ENCODE assay signal across 25 mouse cellular contexts in genomic region chr5:36878801-36879200, GRCm38 (mm10). TPM values are rescaled to one million over a fixed set of nuclear protein-coding genes. Genes with fewer than 3 reads are reported as not detected.
DNase-seq lines count a peak whose midpoint lies in the region; ATAC-seq lines count a peak whose summit lies in the region.
"Had no signal": no experiment of that assay in that cellular context is flagged by ENCODE, and none has a peak within 500 bp of the region (broad histone marks: within the 10 kb centered on the region; RNA-seq: fewer than 3 reads in every experiment).

No protein-coding gene starts in this region.

- H3K27me3 ChIP-seq in forebrain, embryonic 16.5 days (replicated peaks; ENCODE audit: control insufficient read depth, insufficient read depth, low read length), result 0 out of 2 replicates have a peak, but pooled peaks cover 3% of the 10 kb centered on the region
- H3K27me3 ChIP-seq: intestine, embryonic 15.5 days had no signal

- H3K4me3 ChIP-seq in forebrain, embryonic 16.5 days (replicated peaks; ENCODE audit: low read length), result no peak overlapping the region
- H3K4me3 ChIP-seq: forebrain, embryonic 10.5 days; heart, embryonic 12.5 days; heart, embryonic 15.5 days; hindbrain, embryonic 10.5 days; hindbrain, embryonic 13.5 days; intestine, embryonic 15.5 days had no signal

- H3K36me3 ChIP-seq in forebrain, embryonic 16.5 days (ENCODE audit: control insufficient read depth, insufficient read depth), result no peaks in the 10 kb centered on the region
- H3K36me3 ChIP-seq: forebrain, embryonic 10.5 days; G1E; heart, embryonic 12.5 days; heart, embryonic 15.5 days; hindbrain, embryonic 10.5 days; hindbrain, embryonic 13.5 days; intestine, embryonic 15.5 days had no signal

- no peaks in the 10 kb centered on the region; the same call in 1 of the 2 replicates for H3K4me1 ChIP-seq in forebrain, embryonic 16.5 days (replicated peaks; ENCODE audit: control insufficient read depth, insufficient read depth, low read length)
- H3K4me1 ChIP-seq: heart, embryonic 12.5 days; heart, embryonic 15.5 days; intestine, embryonic 15.5 days had no signal

- whole genome bisulfite sequencing in forebrain, embryonic 16.5 days, result 85% methylated on average over 4 of the region's 4 CpGs

- no peaks in the 10 kb centered on the region for H3K9me3 ChIP-seq in forebrain, embryonic 16.5 days (ENCODE audit: control insufficient read depth, low read length)
- H3K9me3 ChIP-seq: forebrain, embryonic 10.5 days; G1E; heart, embryonic 12.5 days; heart, embryonic 15.5 days; hindbrain, embryonic 10.5 days; hindbrain, embryonic 13.5 days; intestine, embryonic 15.5 days had no signal

- no peak overlapping the region for H3K9ac ChIP-seq in forebrain, embryonic 16.5 days (replicated peaks; ENCODE audit: low read depth, low read length)
- H3K9ac ChIP-seq: heart, embryonic 12.5 days; heart, embryonic 15.5 days; hindbrain, embryonic 13.5 days; intestine, embryonic 15.5 days had no signal

- peak; percentile 51 for DNase-seq in cerebellum, adult 11-12 months
- DNase-seq in cerebellum, adult 18-20 months, result no peak
- DNase-seq in cerebellum, adult 9-11 months, result peak; percentile 56
- no peak for DNase-seq in cerebellum, postnatal 36 days
- peak; percentile 4 for DNase-seq in brain, adult 2 months (ENCODE audit: low read depth, low spot score)
- DNase-seq: adrenal gland, postnatal 10 days; adrenal gland, postnatal 36 days; B cell, adult 2 months; gastrocnemius, postnatal 25 days; heart, adult 18-20 months; heart, postnatal 10 days; heart, postnatal 36 days; kidney, adult 11 months; kidney, adult 8-10 months had no signal

- ATAC-seq in forebrain, embryonic 16.5 days, result no peak
- ATAC-seq: forebrain, embryonic 14.5 days; hindbrain, embryonic 16.5 days; intestine, embryonic 15.5 days; Patski had no signal

- H3K4me2 ChIP-seq in forebrain, embryonic 16.5 days (ENCODE audit: low read length), result no peak overlapping the region
- H3K4me2 ChIP-seq: heart, embryonic 12.5 days; heart, embryonic 15.5 days; hindbrain, embryonic 13.5 days; intestine, embryonic 15.5 days had no signal

- no peak overlapping the region for H3K27ac ChIP-seq in forebrain, embryonic 16.5 days (ENCODE audit: low read length)
- H3K27ac ChIP-seq: forebrain, embryonic 10.5 days; heart, embryonic 15.5 days; hindbrain, embryonic 10.5 days; hindbrain, embryonic 13.5 days; intestine, embryonic 15.5 days had no signal

RNA-seq across cellular contexts. Expression of gene Ppp2r2c, which starts 10.5 kb away (rescaled TPM):
- polyA plus RNA-seq in forebrain, embryonic 16.5 days (2015; fragmentation: Nextera tagmentation; extraction: Ambion mirVana), result 34.2 and 38.3 TPM in 2 replicates
- polyA plus RNA-seq: G1E had no signal

RNA-seq across cellular contexts. Expression of gene Man2b2, which starts 48.3 kb away (rescaled TPM):
- polyA plus RNA-seq in forebrain, embryonic 16.5 days (2015; fragmentation: Nextera tagmentation; extraction: Ambion mirVana), result 7.2 and 7.3 TPM in 2 replicates

Comparison
In these comparisons a context has a peak if more than half of its experiments do, and no peak if none do; other contexts are left out.
1. DNase-seq: peak in cerebellum, adult 11-12 months (single experiment), cerebellum, adult 9-11 months (single experiment) and brain, adult 2 months (single experiment); none in cerebellum, adult 18-20 months (0 of 2) and cerebellum, postnatal 36 days (0 of 2).